ENCODE assay signal across 16 mouse cellular contexts in the genomic region with DNA sequence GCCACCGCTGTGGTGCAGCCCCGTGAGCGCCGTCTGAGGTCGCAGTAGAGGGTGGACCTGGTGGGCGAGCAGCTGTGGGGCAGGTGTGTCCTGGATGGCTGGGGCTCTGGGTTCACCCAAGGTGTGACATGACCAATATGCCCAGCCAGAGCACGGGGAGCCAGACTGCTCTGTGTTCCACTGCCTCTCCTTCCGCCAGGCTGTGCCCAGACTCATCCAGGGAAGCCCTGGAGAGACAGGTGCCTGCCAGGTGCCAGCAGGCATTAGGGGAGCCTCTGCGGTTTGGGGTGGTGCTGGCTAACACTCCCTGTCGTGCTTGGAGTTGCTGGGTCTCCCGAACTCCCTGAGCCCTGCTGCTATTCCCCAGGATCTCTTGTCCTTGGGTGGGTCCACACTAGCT.
"Had no signal": no experiment of that assay in that cellular context is flagged by ENCODE, and none has a peak within 500 bp of the region (broad histone marks: within the 10 kb centered on the region; RNA-seq: fewer than 3 reads in every experiment).

No protein-coding gene starts in this region.

- H3K4me2 ChIP-seq: limb, embryonic 12.5 days; liver, embryonic 13.5 days; lung, embryonic 15.5 days; midbrain, embryonic 12.5 days; neural tube, embryonic 12.5 days had no signal

- H3K27me3 ChIP-seq: lung, embryonic 15.5 days had no signal

- DNase-seq: kidney, postnatal 4 days; liver; liver, embryonic 13.5 days; liver, postnatal 0 days; lung, postnatal 14 days; thymus, postnatal 4 days had no signal

- H3K4me3 ChIP-seq: layer of hippocampus, adult 2 months; limb, embryonic 12.5 days; liver, embryonic 13.5 days; lung, embryonic 15.5 days; megakaryocyte, embryonic 14.5 days; midbrain, embryonic 12.5 days; neural tube, embryonic 12.5 days had no signal

- H3K4me1 ChIP-seq: liver, embryonic 13.5 days; megakaryocyte, embryonic 14.5 days had no signal

- H3K9ac ChIP-seq: limb, embryonic 12.5 days; liver, embryonic 13.5 days; liver, postnatal 0 days; lung, embryonic 15.5 days; midbrain, embryonic 12.5 days; neural tube, embryonic 12.5 days had no signal

- H3K9me3 ChIP-seq: limb, embryonic 12.5 days; liver, embryonic 13.5 days; lung, embryonic 15.5 days; megakaryocyte, embryonic 14.5 days; midbrain, embryonic 12.5 days; neural tube, embryonic 12.5 days had no signal

- H3K27ac ChIP-seq: kidney, postnatal 0 days; layer of hippocampus, adult 2 months; limb, embryonic 12.5 days; liver, embryonic 13.5 days; lung, embryonic 15.5 days; macrophage; midbrain, embryonic 12.5 days; neural tube, embryonic 12.5 days; stomach, postnatal 0 days had no signal

- ATAC-seq: liver, postnatal 0 days; midbrain, embryonic 16.5 days had no signal

- H3K36me3 ChIP-seq: limb, embryonic 12.5 days; liver, embryonic 13.5 days; lung, embryonic 15.5 days; midbrain, embryonic 12.5 days; neural tube, embryonic 12.5 days had no signal
